Mouse (Mus musculus): ENCODE results near the gene Tex264.
A peak's percentile ranks its signal among the peaks of the same experiment; 100 is the strongest.

The Tex264 gene

DNA sequence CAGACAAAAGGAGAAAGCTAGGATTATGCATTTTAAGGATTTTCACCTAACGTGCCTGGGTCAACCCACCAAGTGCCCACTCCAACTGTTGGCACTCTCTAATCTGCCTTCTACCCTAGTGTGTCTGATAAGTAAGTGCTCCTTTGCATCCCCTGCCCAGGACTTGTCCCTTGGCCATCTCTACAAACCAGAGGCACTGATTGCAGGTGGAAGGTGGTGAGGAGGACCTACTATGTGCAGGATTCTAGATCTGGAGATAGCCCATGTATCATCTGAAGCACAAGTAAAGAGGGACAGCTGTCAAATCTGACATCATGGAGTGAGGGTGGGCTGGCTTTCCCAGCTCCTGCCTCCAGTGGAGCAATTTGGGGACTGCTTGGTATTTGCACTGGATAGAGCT is 25.8 kb downstream of the Tex264 start:
- DNase-seq: no peak

DNA sequence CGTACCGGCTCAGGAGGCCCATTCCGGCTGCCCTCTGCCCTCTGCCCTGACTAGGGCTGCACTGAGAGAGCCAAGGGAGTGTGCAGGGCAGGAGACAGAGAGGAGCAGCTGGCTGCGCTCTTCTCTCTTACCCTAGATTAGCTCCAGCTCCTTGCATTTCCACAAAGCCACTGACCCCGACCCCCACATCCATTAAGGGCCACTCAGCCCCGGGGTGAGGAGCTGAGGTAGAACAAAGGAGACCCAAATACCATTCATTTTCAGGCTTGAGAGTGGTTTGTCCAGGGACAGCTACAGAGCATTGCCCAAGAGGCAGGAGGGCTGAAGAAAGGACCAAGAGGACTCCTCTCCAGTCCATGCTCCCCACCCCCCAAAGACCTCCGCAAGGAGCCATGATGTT is 26.3 kb downstream of the Tex264 start:
- no peak for DNase-seq

DNA sequence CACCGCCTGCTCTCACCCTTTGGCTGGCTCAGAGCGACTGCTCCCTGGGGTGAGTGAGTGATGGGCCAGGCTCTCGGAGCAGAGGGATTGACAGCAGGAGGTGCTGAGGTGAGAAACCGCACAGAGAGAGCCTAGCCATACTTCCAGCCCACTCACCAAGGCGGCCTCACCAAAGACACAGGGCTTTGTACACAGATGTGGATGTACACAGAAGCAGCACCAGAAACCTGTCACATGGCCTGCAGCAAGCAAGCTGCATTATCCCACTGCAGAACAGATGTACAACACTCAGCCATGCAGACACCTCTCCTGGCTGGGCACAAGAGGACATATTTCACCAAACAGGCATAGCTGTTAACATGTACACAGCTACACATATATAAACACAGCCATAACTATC is 28.1 kb downstream of the Tex264 start:
- DNase-seq: no peak

DNA sequence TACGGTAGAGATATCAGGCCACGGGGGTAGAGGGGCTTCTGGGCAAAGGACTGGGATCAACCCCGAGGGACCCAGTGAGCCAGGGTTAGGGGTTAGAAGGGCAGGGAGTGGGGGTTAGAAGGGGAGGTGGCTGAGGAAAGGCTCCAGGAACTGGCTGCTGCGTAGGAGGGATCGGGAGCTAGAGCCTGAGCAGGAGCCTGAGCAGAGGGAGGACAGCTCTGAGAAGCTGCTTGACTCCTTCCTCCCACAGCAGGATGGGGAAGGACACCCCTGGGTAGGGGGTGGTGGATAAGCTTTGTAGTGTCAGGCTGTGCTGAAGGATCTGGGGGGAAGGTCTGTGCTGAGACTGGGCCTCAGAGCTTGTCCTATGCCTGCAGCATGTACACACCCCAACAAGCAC is 28.9 kb downstream of the Tex264 start:
- no peak for DNase-seq

DNA sequence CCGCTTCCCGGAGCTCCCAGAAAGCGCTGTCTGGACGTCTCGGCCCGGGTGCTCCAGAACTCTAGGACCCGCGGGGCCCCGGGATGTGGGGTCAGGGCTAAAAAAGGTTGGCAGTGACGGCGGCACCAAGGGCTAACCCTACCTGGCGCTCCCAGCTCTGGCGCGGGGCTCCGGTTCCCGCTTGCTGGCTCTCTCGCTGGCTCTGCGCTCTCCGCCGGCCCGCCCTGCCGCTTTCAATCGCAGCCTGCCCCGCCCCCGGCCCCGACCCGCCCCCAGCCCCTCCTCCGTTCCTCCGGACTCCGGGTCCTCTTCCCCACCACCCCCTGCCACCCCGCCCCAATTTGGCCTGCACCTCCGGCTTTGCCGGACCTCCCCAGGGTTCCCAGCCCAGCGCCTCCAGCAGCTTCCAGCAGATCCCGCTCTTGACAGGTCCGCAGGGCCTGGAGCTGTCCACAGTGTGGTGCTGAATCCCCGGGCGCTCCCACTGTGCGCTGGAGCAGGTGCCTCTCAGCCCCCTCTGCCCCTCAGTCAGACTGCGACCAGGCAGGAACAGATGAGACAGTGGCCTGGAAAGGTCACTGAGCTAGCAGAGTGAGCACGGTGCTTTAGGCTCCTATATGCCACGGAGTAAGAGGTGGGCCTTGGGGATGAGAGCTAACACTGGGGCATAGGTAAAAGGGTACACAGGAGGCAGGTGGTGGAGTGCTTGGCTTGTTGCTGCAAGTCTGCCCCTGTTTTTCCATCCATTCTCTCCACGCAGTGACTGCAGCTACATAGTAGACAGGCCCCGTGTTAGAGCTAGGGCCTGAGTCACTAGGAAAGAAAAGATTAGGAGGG is 29.6 kb downstream of the Tex264 start, which contains the start of gene Grm2:
Grm2 (minus strand) TSS at position 199 of the 837 bp plus-strand sequence.
- DNase-seq: peak; percentile 71 to 77

DNA sequence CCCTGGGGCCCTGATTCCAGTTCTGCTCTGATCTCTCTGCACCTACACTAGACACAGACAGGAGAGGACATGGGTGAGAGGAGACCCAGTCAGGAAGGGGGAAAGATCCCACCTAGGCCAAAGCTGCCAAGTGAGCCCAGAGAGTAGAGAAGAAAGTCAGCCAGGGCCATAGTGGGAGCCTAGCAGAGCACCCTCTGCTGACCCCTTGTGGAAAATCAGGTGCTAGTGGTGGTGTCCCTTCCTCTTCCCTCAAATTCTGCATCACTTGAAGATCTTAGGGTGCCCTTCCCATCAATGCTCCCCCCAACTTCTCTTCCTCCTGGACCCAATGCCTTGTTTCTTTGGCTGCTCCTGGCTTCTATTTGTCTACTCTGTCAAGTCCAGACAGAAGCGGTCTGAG is 33.0 kb downstream of the Tex264 start:
- DNase-seq: no peak

DNA sequence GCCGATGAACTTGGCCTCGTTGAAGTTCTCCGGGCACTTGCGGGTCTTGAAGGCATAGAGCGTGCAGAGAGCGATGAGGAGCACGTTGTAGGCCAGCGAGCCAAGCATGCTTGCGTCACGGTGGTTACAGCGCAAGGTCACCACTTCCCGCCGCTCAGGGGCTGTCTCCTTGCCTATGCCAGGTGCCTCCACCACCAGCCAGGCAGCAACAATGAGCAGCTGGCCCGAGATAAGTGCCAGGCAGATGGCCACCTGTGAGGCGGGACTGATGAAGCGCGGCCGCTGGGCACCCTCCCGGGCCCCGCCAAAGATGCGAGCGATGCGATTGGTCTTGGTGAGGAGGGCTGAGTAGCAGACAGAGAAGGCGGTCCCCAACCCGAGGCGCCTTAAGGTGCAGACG is 38.5 kb downstream of the Tex264 start:
- no peak for DNase-seq

DNA sequence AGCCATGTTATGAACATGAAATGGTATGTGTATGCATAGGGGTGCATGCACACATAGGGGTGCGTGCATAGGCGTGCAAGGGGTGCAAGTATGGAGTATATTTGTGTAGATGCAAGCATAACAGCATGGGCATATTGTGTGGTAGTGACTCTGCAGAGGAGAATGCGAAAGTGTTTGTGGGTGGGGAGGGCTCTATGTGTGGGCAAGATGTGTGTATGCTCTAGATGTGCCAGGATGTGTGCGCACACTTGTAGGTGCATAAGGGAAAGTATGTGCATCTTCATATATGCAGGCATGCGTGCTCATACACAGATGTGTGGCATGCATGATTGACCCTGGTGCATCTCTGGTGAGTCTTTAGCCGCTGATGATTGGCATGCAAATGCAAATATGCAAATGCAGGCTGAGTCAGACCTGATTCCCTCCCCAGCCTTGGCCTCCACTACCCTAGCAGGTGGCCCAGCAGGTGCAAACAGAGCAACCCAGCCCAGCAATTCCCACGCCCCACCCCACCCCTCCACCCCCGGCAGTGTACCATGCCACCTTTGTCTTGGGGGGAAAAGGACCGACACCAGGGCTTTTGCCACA is 39.9 kb downstream of the Tex264 start:
- no peak for DNase-seq

DNA sequence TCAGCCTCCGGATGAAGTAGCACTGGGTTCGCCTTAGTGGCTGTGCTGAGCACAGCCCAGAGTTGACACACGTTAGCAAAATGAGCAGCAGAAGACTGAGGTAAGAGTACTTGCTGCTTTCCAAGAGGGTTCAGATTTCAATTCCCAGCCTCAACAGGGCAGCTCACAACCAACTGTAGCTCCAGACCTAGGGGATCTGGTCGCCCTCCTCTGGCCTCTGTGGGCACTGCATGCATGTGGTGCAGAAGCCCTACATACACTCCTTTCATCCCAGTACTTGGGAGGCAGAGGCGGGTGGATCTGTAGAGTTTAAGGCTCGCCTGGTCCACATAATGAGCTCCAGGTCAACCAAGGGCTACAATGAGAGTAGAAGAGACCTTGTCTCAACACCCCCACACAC is 41.9 kb downstream of the Tex264 start:
- no peak for DNase-seq

DNA sequence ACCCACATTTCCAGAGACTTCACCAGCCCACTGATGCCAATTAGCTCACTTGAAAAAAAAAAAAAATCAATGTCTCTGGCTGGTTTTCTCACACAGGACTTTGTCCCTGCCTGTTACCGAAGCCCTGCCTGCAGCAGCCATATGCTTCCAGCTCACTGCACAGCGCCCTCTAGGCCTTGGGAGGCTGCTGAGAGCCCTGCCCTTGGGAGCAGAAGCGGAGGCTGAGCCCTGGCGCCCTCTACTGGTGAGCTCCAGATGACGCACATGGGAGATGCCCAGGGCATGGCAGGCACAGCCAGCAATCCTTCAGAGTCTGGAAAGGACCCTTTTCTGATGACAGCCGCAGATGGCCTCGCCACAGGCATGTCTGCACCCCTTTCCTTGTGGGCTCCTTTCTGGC is 42.6 kb downstream of the Tex264 start:
- DNase-seq: peak; percentile 79 to 83

DNA sequence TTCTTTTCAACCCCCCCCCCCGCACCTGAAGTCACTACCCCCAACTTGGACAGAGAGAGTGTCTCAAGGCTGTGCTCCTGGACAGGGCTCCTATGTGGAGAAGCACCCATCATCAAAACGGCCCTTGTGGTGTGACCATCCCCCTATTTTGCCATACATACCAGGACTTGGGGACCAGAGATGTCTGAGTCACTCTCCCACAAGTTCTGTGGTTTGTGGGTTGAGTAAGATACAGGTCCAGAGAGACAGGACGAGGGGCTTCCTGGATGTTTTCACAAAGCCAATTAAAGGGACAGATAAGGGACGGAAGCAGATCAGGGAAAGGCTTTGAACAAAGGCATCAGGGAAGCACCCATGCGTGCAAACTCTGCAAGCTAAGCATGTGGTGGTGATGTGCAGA is 44.4 kb downstream of the Tex264 start:
- no peak for DNase-seq

DNA sequence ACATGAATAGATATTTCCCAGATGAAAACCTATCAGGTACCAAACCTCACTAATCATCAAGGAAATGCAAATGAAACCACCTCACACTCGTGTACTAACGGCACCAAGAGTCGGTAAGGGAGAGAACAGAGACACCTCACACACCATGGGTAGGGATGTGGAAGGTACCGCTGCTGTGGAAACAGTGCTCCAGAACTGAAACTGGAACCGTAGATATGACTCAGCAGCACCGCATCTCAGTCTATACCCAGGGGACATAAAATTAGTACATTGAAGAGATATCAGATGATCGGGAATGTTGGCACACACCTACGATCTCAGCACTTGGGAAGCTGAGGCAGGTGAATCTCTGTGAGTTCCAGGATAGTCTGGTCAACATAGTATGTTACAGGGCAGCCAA is 47.6 kb downstream of the Tex264 start:
- DNase-seq: peak in 1 of 2 experiments; percentile 12

DNA sequence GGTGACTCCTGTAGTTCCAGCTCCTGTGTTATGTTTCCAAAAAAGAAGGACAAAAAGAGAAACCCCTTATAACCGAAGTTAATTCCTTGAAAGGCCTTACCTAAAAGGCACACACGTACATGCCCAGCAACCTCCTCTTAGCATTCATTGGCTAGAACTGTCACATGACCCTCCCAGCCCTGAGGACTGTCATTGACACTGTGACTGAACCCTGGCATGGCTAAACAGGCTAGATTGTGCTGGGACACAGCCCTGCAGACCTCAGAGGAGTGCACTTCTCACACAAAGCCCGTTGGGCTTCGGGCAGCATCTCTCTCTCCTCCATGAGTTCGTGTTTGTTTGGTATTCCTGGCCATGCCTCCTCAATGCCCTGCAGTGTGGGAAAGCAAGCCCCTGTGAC is 53.5 kb downstream of the Tex264 start:
- peak in 1 of 2 experiments; percentile 4 for DNase-seq

DNA sequence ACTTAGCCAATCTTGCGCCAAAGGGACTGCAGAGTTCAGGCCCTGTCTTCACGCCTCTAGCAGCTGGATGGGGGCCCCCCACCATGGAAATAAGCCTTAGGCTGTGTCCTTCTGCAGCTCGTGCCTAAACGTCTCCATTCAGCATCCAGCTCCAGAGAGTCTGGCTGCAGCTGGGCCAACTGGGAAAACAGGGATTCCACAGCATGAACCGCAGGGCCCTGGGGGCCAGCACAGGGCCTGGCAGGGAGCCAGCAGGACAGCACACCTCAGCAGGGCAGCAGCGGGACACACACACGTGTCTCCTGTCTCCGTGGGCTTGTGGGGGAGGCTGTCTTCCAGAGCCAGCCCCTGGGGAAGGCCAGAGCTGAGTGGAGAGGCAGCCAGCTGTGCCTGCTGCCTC is 57.9 kb downstream of the Tex264 start:
- DNase-seq: peak in 1 of 2 experiments; percentile 1

DNA sequence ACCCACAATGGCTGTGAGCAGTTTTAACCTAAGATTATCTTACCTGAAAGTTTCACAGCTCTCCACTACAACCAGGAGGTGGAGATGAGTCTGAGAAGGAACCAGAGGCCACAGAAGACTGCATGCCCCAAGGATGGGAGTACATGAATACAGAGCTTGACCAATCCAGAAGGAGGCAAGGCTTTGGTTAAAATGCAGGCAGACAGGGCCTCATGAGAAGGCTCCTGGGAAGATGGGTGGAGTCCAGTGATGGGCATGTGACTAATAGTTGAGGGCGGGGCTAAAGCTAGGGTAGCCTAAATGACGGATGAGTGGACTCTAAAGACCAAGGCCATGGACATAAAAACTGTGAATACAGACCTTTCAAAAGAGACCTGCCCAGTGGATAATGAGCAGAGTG is 59.4 kb downstream of the Tex264 start, which contains the start of gene Iqcf6:
Iqcf6 (plus strand) TSS at position 301 of the 400 bp plus-strand sequence.
- DNase-seq: no peak

DNA sequence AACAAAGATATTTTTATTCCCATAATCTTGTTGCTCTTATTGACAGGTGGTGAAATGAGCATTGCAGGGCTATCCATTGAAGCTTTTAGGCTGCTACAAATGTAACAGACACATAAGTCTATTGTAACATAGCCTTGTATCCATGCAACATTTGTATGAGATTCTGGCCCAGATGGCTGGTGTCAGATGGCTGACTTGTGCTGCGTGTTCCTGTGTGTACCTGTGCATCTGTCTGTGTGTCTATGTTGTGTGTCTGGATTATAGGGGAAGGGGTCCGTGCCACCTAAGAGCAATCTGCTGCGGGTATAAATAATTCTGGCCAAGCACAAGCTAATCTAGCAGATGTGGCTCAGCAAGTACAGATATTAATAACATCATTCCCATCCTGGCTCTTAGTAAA is 68.2 kb downstream of the Tex264 start:
- peak in 1 of 2 experiments; percentile 2 for DNase-seq

DNA sequence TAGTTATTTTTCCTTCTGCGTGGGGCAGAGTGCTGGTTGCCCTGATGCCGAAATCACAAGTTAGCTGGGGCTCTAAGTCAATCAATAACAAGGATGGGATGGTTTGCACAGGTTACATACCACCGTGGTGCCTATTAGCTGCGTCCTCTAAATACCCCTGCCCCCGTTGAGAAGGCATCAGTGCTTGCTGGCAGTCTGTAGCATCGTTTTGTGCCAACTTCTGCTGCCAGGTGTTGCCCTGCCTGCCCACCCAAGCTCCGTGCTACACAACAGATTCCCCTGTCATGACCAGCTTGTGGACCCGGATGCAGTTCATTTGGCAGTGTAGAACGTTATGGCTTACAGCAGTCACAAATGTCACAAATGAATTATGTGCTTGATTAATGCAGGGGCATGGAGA is 69.4 kb downstream of the Tex264 start:
- no peak for DNase-seq

DNA sequence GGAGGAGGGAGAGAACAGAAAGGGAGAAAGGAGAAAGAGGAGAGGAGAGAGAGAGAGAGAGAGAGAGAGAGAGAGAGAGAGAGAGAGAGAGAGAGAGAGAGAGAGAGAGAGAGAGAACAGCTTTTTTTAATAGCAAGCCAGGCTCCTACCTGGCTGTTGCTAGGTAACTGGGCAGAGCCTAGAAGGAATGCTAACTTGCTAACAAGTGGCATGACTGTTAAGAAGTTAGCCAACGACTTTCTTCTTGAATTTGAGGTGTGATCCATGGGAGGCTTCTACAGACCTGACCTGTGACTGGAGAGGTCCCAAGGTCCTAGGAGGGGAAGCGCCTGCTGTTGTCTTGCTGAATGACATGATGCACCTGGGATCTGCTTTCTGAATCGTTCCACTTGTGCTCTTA is 71.1 kb downstream of the Tex264 start:
- DNase-seq: no peak

DNA sequence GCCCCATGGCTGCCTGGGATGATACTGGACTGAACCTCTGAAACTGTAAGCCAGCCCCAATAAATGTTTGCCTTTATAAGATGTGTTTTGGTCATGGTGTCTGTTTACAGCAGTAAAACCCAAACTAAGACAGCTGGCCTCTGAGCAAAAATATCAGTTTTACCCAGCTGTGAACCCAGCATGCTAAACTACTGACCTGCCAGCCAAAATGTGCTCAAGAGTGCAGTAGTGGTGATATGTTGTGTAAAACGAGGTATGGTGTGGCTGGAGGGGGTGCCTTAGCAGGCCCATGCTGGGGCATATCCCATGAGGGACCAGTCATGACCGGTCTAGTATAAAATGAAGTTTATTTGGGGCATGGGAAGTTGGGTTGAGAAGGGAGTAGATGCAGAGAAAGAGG is 71.8 kb downstream of the Tex264 start:
- no peak for DNase-seq

DNA sequence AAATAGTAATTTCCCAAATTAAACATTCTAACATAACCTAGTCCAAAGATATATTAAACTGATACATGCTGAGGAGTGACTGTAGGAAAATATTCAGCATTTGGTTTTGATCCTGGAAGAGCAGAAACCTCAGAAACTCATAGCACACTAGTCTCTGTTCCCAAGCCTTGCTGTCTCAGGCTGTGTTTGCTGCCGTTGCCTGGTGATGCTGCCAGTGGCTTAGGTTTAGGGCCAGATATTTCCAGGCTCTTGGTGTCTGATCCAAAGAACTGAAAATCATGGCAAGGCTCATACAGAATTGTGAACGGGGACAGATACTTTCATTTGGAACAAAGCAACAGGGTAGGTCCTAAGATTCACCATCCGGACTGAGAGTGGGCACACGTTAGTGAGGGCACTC is 75.0 kb downstream of the Tex264 start:
- DNase-seq: no peak
